Mouse (Mus musculus): ENCODE results near the gene Gabrq. TPM values are rescaled to one million over a fixed set of nuclear protein-coding genes. Genes with fewer than 3 reads are reported as not detected.

The Gabrq gene
- polyA plus RNA-seq (2016; fragmentation: Nextera tagmentation; extraction: Ambion mirVana) = 0.36 and 0.90 TPM in 2 replicates

- no peaks in the 10 kb centered on the region for H3K36me3 ChIP-seq
- 0 out of 2 replicates have a peak, but pooled peaks cover 5% of the 10 kb centered on the region for H3K4me1 ChIP-seq (replicated peaks)
- DNase-seq (ENCODE audit: low spot score) = peak; percentile 32
- no peaks in the 10 kb centered on the region for H3K9me3 ChIP-seq
- H3K27me3 ChIP-seq (ENCODE audit: insufficient read depth, poor library complexity, severe bottlenecking) = peaks cover 35% of the 10 kb centered on the region
- 16% methylated on average over 43 of the region's 43 CpGs for WGBS
- H3K4me3 ChIP-seq = peak within 1 kb of the TSS; percentile 51
- H3K27ac ChIP-seq = no peak within 1 kb of the TSS
Observed at GRCm38 (mm10) chrX:72824776-72825588, at the start of gene Gabrq. TSS of gene Gabrq (plus strand) at chrX:72825178.

GRCm38 (mm10) chrX:72788773-72789557, 36.0 kb upstream of the Gabrq start:
- H3K9me3 ChIP-seq = no peaks in the 10 kb centered on the region
- H3K27me3 ChIP-seq (ENCODE audit: insufficient read depth, poor library complexity, severe bottlenecking) = no peaks in the 10 kb centered on the region
- 21% methylated on average over 1 of the region's 1 CpGs for WGBS
- H3K36me3 ChIP-seq = no peaks in the 10 kb centered on the region
- peak; percentile 18 for DNase-seq (ENCODE audit: low spot score)
- no peak overlapping the region for H3K27ac ChIP-seq
- no peaks in the 10 kb centered on the region; the same call in 1 of the 2 replicates for H3K4me1 ChIP-seq (replicated peaks)
- H3K4me3 ChIP-seq = no peak overlapping the region

DNA sequence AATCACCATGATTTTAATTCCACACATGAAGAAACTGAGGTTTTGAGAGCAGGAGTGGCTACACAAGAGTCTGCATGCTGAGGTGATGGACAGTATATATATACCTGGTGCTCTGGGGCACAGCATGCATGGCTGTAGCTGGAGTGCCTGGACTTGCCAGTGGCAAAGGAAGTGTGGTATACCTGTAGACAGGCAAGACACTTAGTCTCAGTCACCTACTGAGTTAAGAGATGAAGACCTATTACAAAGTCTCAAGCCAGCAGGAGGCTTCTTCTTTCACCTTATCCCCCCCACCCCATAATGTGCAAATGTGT, 35.5 kb upstream of the Gabrq start:
- Histone ChIP-seq H3K36me3 (no peaks in the 10 kb centered on the region), H3K4me1 (replicated peaks) (no peaks in the 10 kb centered on the region; the same call in 1 of the 2 replicates), H3K9me3 (no peaks in the 10 kb centered on the region), H3K27ac (no peak overlapping the region), H3K27me3 (ENCODE audit: insufficient read depth, poor library complexity, severe bottlenecking) (no peaks in the 10 kb centered on the region), H3K4me3 (no peak overlapping the region)
- DNase-seq (ENCODE audit: low spot score) = no peak

GRCm38 (mm10) chrX:72819594-72819993, 5.4 kb upstream of the Gabrq start:
- 4% methylated on average over 5 of the region's 5 CpGs for WGBS
- H3K36me3 ChIP-seq = no peaks in the 10 kb centered on the region
- peak; percentile 68 for DNase-seq (ENCODE audit: low spot score)
- H3K27me3 ChIP-seq (ENCODE audit: insufficient read depth, poor library complexity, severe bottlenecking) = peaks cover 13% of the 10 kb centered on the region
- H3K4me3 ChIP-seq = no peak overlapping the region
- no peaks in the 10 kb centered on the region for H3K9me3 ChIP-seq
- no peak overlapping the region for H3K27ac ChIP-seq
- no peaks in the 10 kb centered on the region for H3K4me1 ChIP-seq (replicated peaks)

- WGBS = 76% methylated on average over 2 of the region's 2 CpGs
- no peak overlapping the region for H3K27ac ChIP-seq
- 0 out of 2 replicates have a peak, but pooled peaks cover 5% of the 10 kb centered on the region for H3K4me1 ChIP-seq (replicated peaks)
- no peaks in the 10 kb centered on the region for H3K9me3 ChIP-seq
- H3K27me3 ChIP-seq (ENCODE audit: insufficient read depth, poor library complexity, severe bottlenecking) = peaks cover 35% of the 10 kb centered on the region
- DNase-seq (ENCODE audit: low spot score) = no peak
- H3K36me3 ChIP-seq = no peaks in the 10 kb centered on the region
- no peak overlapping the region for H3K4me3 ChIP-seq
Observed at GRCm38 (mm10) chrX:72823310-72823709, 1.7 kb upstream of the Gabrq start.

GRCm38 (mm10) chrX:72825589-72825905, 569 bp downstream of the Gabrq start:
- H3K27ac ChIP-seq = no peak overlapping the region
- no peaks in the 10 kb centered on the region for H3K36me3 ChIP-seq
- no peaks in the 10 kb centered on the region for H3K9me3 ChIP-seq
- no peak for DNase-seq (ENCODE audit: low spot score)
- H3K4me3 ChIP-seq = peak overlapping the region; percentile 51
- H3K27me3 ChIP-seq (ENCODE audit: insufficient read depth, poor library complexity, severe bottlenecking) = peaks cover 35% of the 10 kb centered on the region
- 0 out of 2 replicates have a peak, but pooled peaks cover 5% of the 10 kb centered on the region for H3K4me1 ChIP-seq (replicated peaks)
- WGBS = 52% methylated on average over 7 of the region's 7 CpGs

Other genes with a start within 250 kb of the Gabrq start
- gene Gabra3, start 168.3 kb upstream of the Gabrq start, polyA plus RNA-seq (2016; fragmentation: Nextera tagmentation; extraction: Ambion mirVana) = 0.96 and 1.4 TPM in 2 replicates
- gene Cetn2, start 93.2 kb downstream of the Gabrq start, polyA plus RNA-seq (2016; fragmentation: Nextera tagmentation; extraction: Ambion mirVana) = 91.9 and 104 TPM in 2 replicates
- gene Nsdhl, start 93.4 kb downstream of the Gabrq start, polyA plus RNA-seq (2016; fragmentation: Nextera tagmentation; extraction: Ambion mirVana) = 37.4 and 42.9 TPM in 2 replicates
- gene Zfp185, start 162.2 kb downstream of the Gabrq start, polyA plus RNA-seq (2016; fragmentation: Nextera tagmentation; extraction: Ambion mirVana) = 3.7 and 5.1 TPM in 2 replicates
- 0.09 and 0.11 TPM in 2 replicates for gene Pnma5, start 211.9 kb downstream of the Gabrq start, polyA plus RNA-seq (2016; fragmentation: Nextera tagmentation; extraction: Ambion mirVana)
- 0.25 and 0.51 TPM in 2 replicates for gene Pnma3, start 239.6 kb downstream of the Gabrq start, polyA plus RNA-seq (2016; fragmentation: Nextera tagmentation; extraction: Ambion mirVana)